Mouse (Mus musculus): ENCODE measurements around the gene Pik3r3. TPM values are rescaled to one million over a fixed set of nuclear protein-coding genes. Genes with fewer than 3 reads are reported as not detected.

Gene Pik3r3
- polyA plus RNA-seq, 1 experiment from 2014 or later = 55.5 TPM

GRCm38 (mm10) chr4:116322127-116322526, 100.7 kb downstream of the Pik3r3 start:
- Histone ChIP-seq H3K27me3 (no peaks in the 10 kb centered on the region), H3K9ac (no peak overlapping the region), H3K4me3 (no peak overlapping the region), H3K4me2 (no peak overlapping the region), H3K9me3 (no peaks in the 10 kb centered on the region), H3K36me3 (peaks cover 91% of the 10 kb centered on the region), H3K27ac (replicated peaks) (no peak overlapping the region), H3K4me1 (replicated peaks) (no peaks in the 10 kb centered on the region)
- 92% methylated on average over 6 of the region's 6 CpGs for WGBS
- ATAC-seq (ENCODE audit: low FRiP score, low read depth) = no peak

- ATAC-seq (ENCODE audit: low FRiP score, low read depth) = no peak
- WGBS = 85% methylated on average over 3 of the region's 3 CpGs
- H3K9ac ChIP-seq = no peak overlapping the region
- no peaks in the 10 kb centered on the region for H3K4me1 ChIP-seq (replicated peaks)
- H3K9me3 ChIP-seq = no peaks in the 10 kb centered on the region
- peaks cover 58% of the 10 kb centered on the region for H3K36me3 ChIP-seq
- H3K27ac ChIP-seq (replicated peaks) = no peak overlapping the region
- H3K4me2 ChIP-seq = no peak overlapping the region
- no peak overlapping the region for H3K4me3 ChIP-seq
- no peaks in the 10 kb centered on the region for H3K27me3 ChIP-seq
Measured at GRCm38 (mm10) chr4:116329256-116329655, 107.8 kb downstream of the Pik3r3 start.

GRCm38 (mm10) chr4:116336294-116336693, 114.9 kb downstream of the Pik3r3 start:
- H3K9ac ChIP-seq = no peak overlapping the region
- no peak overlapping the region for H3K4me2 ChIP-seq
- 89% methylated on average over 1 of the region's 1 CpGs for WGBS
- no peaks in the 10 kb centered on the region for H3K9me3 ChIP-seq
- H3K36me3 ChIP-seq = 0 out of 2 replicates have a peak, but pooled peaks cover 6% of the 10 kb centered on the region
- ATAC-seq (ENCODE audit: low FRiP score, low read depth) = no peak
- no peaks in the 10 kb centered on the region for H3K27me3 ChIP-seq
- H3K4me1 ChIP-seq (replicated peaks) = no peaks in the 10 kb centered on the region
- no peak overlapping the region for H3K4me3 ChIP-seq
- H3K27ac ChIP-seq (replicated peaks) = no peak overlapping the region

GRCm38 (mm10) chr4:116342119-116342518, 120.7 kb downstream of the Pik3r3 start:
- Histone ChIP-seq H3K9me3 (no peaks in the 10 kb centered on the region), H3K27me3 (no peaks in the 10 kb centered on the region), H3K4me2 (no peak overlapping the region), H3K9ac (no peak overlapping the region), H3K27ac (replicated peaks) (no peak overlapping the region), H3K4me3 (no peak overlapping the region), H3K36me3 (no peaks in the 10 kb centered on the region), H3K4me1 (replicated peaks) (no peaks in the 10 kb centered on the region)
- ATAC-seq (ENCODE audit: low FRiP score, low read depth) = no peak

- Histone ChIP-seq H3K4me2 (no peak overlapping the region), H3K4me1 (replicated peaks) (no peaks in the 10 kb centered on the region), H3K9me3 (no peaks in the 10 kb centered on the region), H3K9ac (no peak overlapping the region), H3K36me3 (no peaks in the 10 kb centered on the region), H3K4me3 (no peak overlapping the region), H3K27me3 (no peaks in the 10 kb centered on the region), H3K27ac (replicated peaks) (no peak overlapping the region)
- no peak for ATAC-seq (ENCODE audit: low FRiP score, low read depth)
- 75% methylated on average over 3 of the region's 3 CpGs for WGBS
Measured at GRCm38 (mm10) chr4:116352496-116352895, 131.1 kb downstream of the Pik3r3 start.

Other genes with a start within 250 kb of the Pik3r3 start
- 22.7 and 25.9 TPM in 2 replicates for gene Faah, start 203.7 kb upstream of the Pik3r3 start, polyA plus RNA-seq (2015; fragmentation: Nextera tagmentation; extraction: Ambion mirVana)
- 12.3 and 12.5 TPM in 2 replicates for gene Nsun4, start 167.7 kb upstream of the Pik3r3 start, polyA plus RNA-seq (2015; fragmentation: Nextera tagmentation; extraction: Ambion mirVana)
- gene Uqcrh, start 146.5 kb upstream of the Pik3r3 start, polyA plus RNA-seq (2015; fragmentation: Nextera tagmentation; extraction: Ambion mirVana) = 459 and 497 TPM in 2 replicates
- 74.3 and 77.3 TPM in 2 replicates for gene Lrrc41, start 146.3 kb upstream of the Pik3r3 start, polyA plus RNA-seq (2015; fragmentation: Nextera tagmentation; extraction: Ambion mirVana)
- gene Rad54l, start 97.9 kb upstream of the Pik3r3 start, polyA plus RNA-seq (2015; fragmentation: Nextera tagmentation; extraction: Ambion mirVana) = 9.9 and 10.7 TPM in 2 replicates
- gene Pomgnt1, start 97.8 kb upstream of the Pik3r3 start, polyA plus RNA-seq (2015; fragmentation: Nextera tagmentation; extraction: Ambion mirVana) = 69.5 and 69.9 TPM in 2 replicates
- gene Lurap1, start 70.3 kb upstream of the Pik3r3 start, polyA plus RNA-seq (2015; fragmentation: Nextera tagmentation; extraction: Ambion mirVana) = 2.5 and 2.9 TPM in 2 replicates
- 0.21 TPM in 1 of 2 replicates, not detected in the other for gene Tspan1, start 54.0 kb upstream of the Pik3r3 start, polyA plus RNA-seq (2015; fragmentation: Nextera tagmentation; extraction: Ambion mirVana)
- gene 1700042G07Rik, start 48.2 kb upstream of the Pik3r3 start, polyA plus RNA-seq (2015; fragmentation: Nextera tagmentation; extraction: Ambion mirVana) = not detected in 2 replicates
- not detected in 2 replicates for gene Gm49337, start 48.2 kb upstream of the Pik3r3 start, polyA plus RNA-seq (2015; fragmentation: Nextera tagmentation; extraction: Ambion mirVana)
- 43.9 and 48.9 TPM in 2 replicates for gene Mast2, start 242.6 kb downstream of the Pik3r3 start, polyA plus RNA-seq (2015; fragmentation: Nextera tagmentation; extraction: Ambion mirVana)